Mouse (Mus musculus) 3134 (cell line): ENCODE results near the gene Afdn.

Experiments used
- DNase-seq: peaks from one replicate; pipeline ENCODE4 v3.0.0-alpha.2; 2011; ENCODE audit warnings: low spot score; ENCODE audit not compliant: insufficient read length; ENCODE audit errors: extremely low read depth

The Afdn gene

DNA sequence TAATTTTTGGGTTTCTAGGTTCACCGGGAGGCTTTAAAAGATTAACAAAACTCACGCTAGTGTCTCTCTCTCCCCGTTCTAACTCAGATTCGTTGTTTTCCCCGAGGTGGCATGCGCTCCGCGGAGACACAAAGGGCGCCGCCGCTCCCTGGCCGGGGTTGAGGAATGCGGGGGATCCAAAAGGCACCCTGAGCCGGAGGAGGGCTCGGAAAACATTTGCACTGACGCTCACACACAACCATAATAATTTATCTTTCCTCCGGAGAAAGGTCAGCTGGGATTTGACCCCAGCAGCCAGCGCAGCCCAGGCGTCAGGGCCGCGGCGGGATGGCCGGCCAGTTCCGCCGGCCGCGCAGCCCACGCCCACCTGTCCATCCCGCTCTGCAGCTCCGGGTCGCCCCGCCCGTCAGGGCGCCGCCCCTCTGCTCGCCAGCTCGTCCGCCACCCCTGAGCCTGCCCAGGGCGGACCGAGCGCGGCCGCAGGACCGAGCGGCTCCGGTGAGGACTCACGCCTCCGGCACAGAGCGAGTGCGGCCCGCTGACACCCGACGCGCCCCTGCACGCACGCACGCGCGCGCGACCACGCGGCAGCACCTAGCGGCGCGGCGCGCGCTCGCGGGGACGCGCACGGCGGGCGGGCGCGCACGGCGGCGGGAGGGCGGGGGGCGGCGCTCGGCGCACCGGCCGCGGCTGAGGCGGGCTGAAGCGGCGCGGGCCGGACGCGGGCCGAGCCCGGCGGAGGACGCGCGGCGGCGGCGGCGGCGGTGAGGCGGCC is at the start of gene Afdn:
TSS of gene Afdn (plus strand) at position 687 of the 775 bp plus-strand sequence.
- DNase-seq = peak; percentile 94

DNA sequence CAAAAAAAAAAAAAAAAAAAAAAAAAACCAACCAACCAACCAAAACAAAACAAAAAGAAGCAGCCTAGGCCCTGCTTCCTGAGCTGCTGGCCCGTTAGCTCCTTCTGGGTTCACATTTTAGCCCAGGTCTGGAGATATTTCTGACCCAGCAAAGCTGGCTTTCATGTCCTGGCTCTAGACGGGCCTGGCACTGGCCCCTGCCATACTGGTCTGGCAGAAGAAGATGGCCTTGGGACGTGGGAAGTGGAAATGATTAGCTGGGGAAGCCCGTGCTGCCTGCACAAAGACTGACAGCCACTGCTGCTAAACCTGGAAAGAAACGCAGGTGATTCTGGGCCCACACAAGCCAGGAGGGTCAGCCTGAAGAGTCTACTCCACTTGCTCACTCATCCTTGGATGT is 49.2 kb upstream of the Afdn start:
- DNase-seq = no peak

DNA sequence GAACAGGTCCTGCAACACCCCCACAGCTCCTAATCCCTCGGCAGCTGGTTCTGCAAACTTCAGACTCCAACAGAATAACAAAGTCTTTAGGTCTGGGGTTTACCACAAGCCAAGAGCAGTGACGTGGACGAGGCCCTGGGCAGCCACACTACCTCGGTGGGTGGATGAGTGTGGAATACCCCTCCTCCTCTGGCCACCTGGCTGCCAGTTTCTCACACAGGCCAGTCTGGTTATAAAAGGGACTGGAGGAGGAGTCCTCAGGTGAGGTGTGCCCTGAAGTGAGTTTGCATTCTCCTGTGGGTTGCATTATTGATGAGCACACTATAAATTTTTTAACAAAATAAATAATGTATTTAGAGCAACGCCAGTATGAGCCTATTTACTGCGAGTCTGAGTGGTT is 48.2 kb upstream of the Afdn start:
- no peak for DNase-seq

DNA sequence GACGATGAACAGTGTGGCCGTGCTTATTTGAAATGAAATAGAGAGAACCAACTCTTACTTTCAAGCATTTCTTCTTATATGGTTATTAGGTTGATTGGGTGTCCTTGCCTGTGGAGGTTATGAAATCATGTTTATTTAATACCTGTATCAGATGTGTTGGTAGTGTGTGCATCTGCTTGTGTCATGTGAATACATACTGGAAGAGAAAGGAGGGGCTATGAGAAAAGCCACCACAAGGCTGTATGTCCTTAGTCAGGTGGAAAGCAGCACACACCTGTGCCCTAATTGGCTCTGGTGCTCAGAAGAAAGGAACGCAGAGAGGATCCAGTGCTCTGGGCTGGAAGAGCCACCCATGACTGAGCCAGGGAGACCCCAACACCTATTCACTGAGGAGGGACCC is 47.8 kb upstream of the Afdn start:
- no peak for DNase-seq

DNA sequence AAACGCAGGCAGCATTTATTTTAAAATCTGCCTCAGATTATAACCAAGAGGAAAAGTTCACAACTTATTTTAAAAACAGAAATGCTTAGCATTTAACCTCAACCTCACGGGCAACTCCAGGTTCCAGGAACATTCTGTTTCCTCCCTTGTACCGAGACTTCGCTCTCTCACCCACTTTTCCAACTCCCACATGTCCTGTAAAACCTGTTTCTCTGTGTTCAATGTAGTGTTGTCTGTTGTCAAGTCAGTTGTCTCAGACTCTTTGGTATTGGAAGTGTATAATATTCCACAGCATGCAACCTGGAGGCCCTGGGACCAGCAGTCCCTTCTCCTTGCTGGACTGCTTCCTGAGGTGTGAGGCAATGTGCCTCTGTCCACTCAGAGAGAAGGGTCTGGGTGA is 46.2 kb upstream of the Afdn start:
- DNase-seq = no peak

DNA sequence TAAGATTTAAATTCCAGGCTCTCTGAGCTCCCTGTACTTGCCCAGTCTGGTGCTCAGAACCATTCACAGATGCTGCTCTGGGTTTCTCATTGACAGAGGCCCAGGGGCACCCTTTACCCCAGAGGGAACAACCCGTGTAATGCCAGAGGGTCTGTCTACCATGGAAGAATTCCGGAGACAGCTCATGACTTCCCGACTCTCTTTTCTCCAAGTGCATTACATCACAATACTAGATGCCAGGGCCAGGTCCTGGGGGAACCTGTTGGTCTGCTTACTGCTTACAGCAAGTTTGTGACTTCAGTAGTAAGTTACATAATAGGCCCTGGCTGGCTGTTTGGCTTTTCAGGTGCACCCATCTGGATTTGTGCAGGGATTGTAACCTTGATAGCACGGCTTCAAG is 45.7 kb upstream of the Afdn start:
- DNase-seq = no peak

DNA sequence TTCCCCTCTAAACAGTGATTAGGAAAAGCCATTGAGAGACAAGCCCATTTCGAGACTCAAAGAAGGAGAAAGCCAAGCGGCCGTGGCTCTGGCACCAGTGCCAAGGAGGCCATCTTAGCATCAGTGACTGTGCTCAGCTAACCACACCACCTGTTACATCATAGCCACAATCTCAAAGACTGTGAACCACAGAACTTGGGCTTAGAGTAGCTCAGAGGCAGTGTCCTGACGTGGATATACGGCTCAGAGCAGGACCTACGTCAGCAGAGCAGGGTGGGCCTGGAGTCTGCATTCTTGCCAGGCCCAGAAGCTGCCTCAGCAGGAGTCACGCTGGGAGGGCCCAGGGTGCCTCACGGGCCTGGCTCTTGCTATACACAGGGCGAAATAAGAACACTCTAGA is 44.8 kb upstream of the Afdn start:
- DNase-seq = peak; percentile 80

DNA sequence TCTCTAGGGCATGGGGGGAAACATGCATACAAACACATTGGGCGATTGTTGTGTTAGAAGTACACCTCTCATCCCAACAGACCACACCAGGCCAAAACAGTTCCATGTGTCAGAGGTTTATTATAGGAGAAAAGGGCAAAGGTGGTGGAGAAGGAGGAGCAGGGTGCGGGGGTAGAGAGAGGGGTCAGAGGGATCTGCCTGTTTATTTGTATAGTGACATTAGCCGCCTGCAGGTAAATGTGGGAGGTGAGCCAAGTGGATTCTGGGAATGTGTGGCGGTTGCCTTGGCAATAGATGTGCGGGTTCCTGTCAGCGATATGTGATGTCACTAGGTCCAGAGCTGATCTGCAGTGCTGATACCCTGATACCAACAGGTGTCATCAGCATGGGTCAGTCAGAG is 44.0 kb upstream of the Afdn start:
- DNase-seq = no peak

DNA sequence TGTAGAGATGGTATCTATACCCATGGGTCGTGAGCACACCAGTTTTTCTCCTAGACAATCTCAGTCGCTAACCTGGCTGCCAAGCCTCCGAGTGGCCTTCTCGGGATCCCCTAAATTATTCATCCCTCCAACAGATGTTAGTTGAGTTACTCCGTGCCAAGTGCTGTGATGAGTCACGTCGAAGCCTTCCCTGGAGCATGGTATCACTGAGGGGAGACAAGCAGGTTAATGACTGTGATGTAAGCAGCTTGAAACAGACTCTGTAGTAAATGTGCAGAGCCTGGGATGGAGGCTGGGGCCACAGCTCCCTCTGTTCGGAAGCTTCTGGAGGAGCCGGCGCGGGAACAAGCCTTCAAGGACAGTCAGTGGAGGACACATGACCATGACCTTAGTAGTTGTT is 42.9 kb upstream of the Afdn start:
- peak; percentile 67 for DNase-seq

DNA sequence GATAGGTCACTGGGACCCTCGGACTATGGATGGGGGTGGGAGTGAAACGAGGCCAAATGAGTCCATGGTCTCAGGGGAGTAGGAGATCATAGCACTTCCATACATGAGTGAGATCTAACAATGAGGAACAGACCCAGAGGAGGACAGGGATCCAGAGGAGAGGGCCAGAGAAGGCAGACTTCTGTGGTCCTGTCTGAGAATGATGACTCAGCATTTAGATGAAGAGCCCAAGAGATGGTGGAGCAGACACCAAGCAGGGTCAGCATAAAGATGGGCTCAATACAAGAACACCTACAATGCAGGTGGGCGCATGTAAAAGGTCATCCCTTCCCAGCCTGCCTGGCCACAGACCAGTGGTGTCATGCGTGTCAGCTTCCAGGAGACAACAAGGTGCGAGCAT is 40.2 kb upstream of the Afdn start:
- no peak for DNase-seq

DNA sequence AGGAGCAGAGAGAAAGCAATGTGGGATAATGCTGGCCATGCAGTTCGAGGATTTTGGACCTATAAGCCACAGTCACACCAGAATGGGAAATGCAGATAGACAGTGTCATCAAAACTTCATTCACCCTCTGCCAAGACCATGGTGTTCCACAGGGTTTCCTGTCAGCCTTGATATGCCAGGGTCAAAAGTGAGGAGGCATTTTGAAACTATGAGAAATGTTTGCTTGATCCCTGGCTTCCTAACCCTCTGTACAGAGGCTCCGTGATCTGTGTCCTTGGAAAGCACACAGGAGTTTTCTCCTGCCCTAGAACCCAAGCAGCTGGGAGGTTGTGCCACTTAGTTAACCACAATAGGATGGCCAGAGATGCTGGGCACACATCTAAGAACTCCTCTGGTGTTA is 39.0 kb upstream of the Afdn start:
- no peak for DNase-seq

DNA sequence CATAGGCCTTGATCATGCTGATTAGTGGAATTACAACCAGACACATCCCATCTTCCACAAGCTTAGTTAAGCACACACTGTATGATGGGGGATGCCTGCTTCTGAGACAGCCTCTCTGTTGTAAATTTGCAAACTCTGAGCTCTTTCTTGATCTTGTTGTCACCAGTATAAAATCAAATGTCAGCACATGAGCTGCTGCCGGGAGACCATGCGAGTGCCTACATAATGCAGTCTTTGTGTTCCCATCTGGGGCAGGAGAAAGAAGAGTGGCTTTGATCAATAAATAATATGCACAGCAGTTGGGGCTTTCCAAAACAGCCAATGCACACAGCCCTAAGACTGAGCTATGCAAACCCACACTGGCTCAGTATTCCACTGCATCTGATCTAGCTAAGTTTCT is 37.9 kb upstream of the Afdn start:
- no peak for DNase-seq

DNA sequence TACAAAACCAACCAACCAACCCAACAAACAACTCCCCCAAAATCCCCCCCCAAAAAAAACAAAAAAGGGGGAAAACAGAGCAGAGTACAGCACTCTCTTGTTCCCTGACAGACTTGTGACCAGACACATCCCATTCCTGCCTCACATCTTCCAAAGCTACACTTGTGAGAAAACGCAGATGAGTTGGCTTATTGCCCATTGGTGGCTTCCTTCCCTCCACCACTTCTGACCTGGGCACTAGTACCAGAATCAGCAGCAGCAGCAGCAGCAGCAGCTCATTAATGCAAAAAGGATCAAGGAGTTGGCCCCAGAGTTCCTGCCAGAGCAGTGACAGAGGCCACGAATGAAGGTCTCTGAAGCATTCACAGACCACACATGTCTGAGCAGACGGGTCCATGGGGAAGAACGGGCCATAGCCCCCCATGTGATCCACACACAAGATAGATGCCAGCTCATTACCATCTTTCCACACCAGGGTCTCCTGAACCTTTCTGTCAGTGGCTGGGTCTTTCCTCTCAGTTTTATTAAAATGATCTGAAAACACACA is 35.3 kb upstream of the Afdn start:
- no peak for DNase-seq

DNA sequence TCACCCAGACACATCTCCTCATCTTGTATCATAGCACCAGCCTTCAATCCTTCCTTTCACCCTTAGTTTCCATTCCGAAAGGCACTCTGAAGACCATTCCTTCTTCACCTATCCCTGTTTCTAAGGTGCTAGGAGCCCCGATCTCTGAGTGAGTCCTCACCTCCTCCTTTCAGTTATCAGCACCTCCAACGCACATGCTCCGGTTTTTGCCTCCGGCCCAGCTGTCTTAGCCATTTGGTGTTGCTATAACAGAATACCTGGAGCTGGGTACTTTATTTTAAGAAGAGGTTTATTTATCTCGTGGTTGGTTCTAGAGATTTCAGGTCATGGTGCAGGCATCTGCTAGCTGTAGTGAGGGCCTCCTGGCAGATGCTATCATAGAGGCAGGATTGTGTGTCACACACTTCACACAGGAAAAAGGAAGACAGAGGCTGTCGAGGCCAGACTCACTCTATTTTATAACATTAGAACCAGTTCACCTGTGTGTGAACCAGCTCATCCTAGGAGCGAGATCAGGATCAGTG is 33.4 kb upstream of the Afdn start:
- DNase-seq = no peak

DNA sequence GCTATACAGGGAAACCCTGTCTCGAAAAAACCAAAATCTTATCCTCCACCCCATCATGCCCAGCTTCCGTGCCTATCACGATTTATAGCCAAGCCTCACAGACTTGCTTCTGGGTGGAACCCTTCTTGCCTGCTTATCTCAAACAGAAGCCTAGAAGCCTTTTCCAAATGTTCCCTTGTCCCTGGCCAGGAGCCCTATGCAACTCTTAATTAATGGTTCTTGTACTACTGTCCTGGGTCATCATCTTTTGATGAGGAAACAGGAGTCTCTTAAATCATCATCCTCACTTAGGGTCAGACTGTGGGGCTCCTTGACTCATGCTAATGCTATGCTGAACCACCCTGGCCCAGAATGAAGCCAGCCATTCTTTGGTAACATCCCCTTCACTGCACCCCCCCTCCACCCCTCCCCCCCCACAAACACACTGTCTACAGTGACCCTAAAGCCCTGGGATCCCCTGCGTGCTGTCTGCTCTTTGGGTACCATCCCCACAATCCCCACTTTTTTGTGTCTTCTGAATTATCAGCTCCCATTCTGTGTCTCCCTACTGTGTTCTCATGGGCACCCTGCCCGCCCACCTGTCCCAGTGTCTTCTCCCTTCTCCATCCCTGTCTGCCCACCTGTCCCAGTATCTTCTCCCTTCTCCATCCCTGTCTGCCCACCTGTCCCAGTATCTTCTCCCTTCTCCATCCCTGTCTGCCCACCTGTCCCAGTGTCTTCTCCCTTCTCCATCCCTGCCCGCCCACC is 29.2 kb upstream of the Afdn start:
- DNase-seq = no peak

DNA sequence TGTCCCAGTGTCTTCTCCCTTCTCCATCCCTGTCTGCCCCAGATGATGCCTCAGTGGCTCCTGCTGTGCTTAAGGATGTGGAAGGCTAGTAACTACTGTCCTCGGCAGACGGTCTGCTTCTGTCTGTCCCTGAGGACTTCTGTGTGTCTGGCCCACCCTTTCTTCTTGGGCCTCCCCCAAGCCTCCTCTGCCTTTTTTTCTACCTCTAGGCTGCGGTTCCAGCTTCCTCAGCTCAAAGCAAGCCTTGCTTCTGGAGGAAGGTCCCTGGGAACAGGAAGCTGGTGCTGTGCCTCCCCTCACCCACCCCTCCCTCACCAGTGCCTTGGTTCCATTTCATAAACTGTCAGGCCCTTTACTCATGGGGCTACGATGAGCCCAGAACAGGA is 28.6 kb upstream of the Afdn start:
- DNase-seq = no peak

DNA sequence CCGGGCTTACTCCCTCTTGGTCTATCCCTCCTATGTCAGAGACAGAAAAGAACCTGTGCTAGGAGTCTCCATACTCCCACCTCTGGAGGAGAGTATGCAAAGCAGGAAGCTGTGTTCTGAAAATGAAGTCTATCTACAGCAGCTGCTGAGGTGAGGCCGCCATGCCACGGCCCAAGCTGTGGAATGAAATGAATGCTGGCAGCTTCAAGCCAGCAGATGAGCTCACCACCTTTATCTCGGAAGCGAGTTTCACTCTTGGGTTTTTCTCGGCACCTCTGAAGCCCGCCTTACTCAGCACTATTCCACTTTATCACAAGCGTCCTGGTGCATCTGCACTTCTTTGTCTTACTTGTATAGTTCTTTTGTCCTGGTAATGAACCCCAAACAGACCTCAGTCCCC is 27.7 kb upstream of the Afdn start:
- DNase-seq = peak; percentile 29

DNA sequence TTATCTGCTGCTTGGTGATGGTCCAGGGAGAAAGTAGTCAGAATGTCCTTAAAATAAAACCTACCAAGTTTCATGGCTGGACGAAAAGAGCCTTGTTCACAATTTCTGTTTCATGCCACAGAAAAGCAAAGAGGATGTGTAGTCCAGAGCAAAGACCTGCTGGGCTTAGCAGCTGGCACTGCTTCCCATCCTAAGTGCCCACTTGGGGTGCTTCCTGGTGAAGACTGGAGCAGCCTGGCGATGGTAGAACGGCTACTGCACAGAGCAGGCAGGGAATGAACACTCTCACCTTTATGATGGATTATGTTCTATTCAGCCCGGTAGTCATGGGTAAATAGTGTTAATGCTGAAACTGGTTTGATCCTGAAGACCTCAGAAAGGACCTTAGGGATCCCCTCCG is 26.4 kb upstream of the Afdn start:
- DNase-seq = no peak

DNA sequence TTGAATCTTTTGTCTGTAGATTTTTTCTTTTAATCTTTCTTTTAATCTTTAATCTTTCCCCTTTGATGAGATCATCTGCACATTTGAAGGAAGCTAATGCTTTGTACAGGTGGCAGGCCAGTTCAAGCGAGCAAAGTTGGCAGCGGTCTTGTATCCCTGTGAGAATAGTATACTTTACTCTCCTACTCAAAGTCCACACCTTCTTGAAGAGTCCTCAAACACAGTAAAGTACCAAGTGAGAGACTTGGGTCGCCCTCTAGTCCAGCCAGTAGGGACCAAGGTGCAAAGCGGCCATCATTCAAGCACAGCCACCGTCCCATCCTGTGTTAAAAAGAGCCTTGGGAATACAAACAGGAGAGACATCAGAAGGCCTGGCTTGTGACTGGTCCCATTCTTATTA is 25.3 kb upstream of the Afdn start:
- no peak for DNase-seq

DNA sequence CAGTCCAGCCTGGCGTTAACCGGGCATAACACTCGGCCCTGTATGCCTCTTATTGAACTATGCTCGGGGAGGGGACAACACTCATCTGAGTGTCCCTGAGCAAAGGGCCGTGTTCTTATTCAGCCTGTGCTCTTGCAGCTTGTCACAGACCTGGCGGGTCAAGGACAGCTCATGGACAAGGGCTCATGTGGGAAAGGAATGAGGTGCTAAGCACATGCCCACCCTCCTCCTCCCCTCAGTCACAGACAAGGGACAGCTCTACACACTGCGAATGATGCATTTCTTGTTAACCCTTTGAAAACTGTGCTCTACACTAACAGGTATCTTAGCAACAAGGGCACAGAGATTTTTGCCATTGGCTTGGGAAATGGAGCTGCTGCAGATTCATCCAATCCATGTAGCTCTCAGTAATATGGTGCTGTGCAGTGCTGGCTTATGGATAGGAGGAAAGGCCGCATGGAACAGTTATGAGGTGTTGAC is 24.5 kb upstream of the Afdn start:
- DNase-seq = no peak

DNA sequence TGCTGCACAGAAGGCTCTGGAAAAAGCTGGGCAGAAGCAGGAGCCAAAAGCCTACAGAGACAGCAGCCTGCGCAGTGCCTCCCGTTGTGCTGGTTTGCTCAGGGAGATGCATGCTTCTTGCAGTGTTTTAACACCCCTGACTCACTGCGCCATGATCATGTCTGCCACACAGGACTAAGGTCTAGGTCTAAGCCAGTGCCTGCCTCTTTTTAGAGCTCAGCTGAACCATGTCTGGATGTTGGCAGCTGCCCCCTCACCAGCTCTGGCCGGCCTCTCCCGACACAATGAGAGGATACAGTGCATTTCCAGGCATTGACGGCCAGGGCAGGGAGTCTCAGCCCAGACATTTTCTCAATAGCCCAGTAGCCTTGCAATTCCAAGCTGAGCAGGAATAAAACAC is 23.0 kb upstream of the Afdn start:
- no peak for DNase-seq
